Mouse (Mus musculus) cerebellum, adult (tissue): Measurements from ENCODE around the gene Gabrg3.

Experiments used
- ATAC-seq: cut with Nextera tagmentation; 2 replicates; pipeline ENCODE4 v1.9.2; 2017; ENCODE audit warnings: mild to moderate bottlenecking, moderate library complexity, mixed read lengths; ENCODE audit not compliant: insufficient number of reproducible peaks, low FRiP score, low TSS enrichment

The Gabrg3 gene

GRCm38 (mm10) chr7:56767796-56768195, 619.2 kb downstream of the Gabrg3 start:
- ATAC-seq, result no peak

GRCm38 (mm10) chr7:56765612-56766445, 621.2 kb downstream of the Gabrg3 start:
- no peak for ATAC-seq

GRCm38 (mm10) chr7:56729225-56729624, 657.8 kb downstream of the Gabrg3 start:
- ATAC-seq, result no peak
